Mouse (Mus musculus) G1E (cell line): ENCODE results near the gene Map3k20. TPM values are rescaled to one million over a fixed set of nuclear protein-coding genes. Genes with fewer than 3 reads are reported as not detected.

Experiments
- ATAC-seq: 2 replicates; pipeline ENCODE4 v1.8.0; 2016; ENCODE audit warnings: mild to moderate bottlenecking; ENCODE audit not compliant: insufficient number of reproducible peaks, poor library complexity, low FRiP score, severe bottlenecking; ENCODE audit errors: extremely low read depth
- DNase-seq: peaks from one replicate; pipeline ENCODE4 v3.0.0; 2012; ENCODE audit warnings: low spot score
- H3K27me3 ChIP-seq: 2 replicates; pipeline ENCODE4 v1.6.1; 2012; ENCODE audit warnings: mild to moderate bottlenecking, low read length, inconsistent platforms; ENCODE audit not compliant: insufficient read depth
- H3K36me3 ChIP-seq: replicated peaks from 2 replicates; pipeline ENCODE3; 2012; ENCODE audit warnings: mild to moderate bottlenecking, inconsistent platforms
- H3K4me1 ChIP-seq: 2 replicates; pipeline ENCODE4 v1.6.1; 2012; ENCODE audit warnings: low read depth, low read length, inconsistent platforms, mixed read lengths; ENCODE audit not compliant: insufficient read depth
- H3K4me3 ChIP-seq: 2 replicates; pipeline ENCODE4 v1.5.1; 2012; ENCODE audit warnings: low read depth, mild to moderate bottlenecking, inconsistent platforms, low read length, moderate library complexity, mixed read lengths
- H3K9me3 ChIP-seq: replicated peaks from 2 replicates; pipeline ENCODE4 v1.6.1; 2012; ENCODE audit warnings: inconsistent platforms
- CTCF ChIP-seq: IDR thresholded peaks from 2 replicates; pipeline ENCODE4 v1.5.1; 2012; ENCODE audit warnings: low read depth, low read length, inconsistent platforms, mixed read lengths
- GATA1 ChIP-seq: IDR thresholded peaks from 2 replicates; pipeline ENCODE4 v1.6.1; 2012; ENCODE audit warnings: borderline replicate concordance, low read length, inconsistent platforms, mixed read lengths
- GATA2 ChIP-seq: IDR thresholded peaks from 2 replicates; pipeline ENCODE4 v1.6.1; 2012; ENCODE audit warnings: low read depth, low read length, inconsistent platforms, borderline replicate concordance
- POLR2AphosphoS5 ChIP-seq: IDR thresholded peaks from 2 replicates; pipeline ENCODE4 v1.6.1; 2012; ENCODE audit warnings: low read depth, low read length, inconsistent platforms; ENCODE audit not compliant: insufficient replicate concordance
- TAL1 ChIP-seq: conservative IDR thresholded peaks from 2 replicates; pipeline ENCODE4 v1.6.1; 2012; ENCODE audit warnings: low read depth, low read length, inconsistent platforms, mixed read lengths
- polyA plus RNA-seq: library from polyadenylated mRNA; stranded (reverse); fragments of >175 nt; gene quantifications from 2 replicates; pipeline ENCODE4 v1.2.3, GENCODE M21; 2012
- total RNA-seq, 2 experiments: library from RNA; stranded (forward) in 1 of 2; stranded (reverse) in 1 of 2; fragments of 200-1000 nt in 1 of 2; fragments of >200 nt in 1 of 2; fragmentation: Nextera tagmentation in 1 of 2; gene quantifications; 2 replicates each; pipeline ENCODE4 v1.2.3; 2014 to 2017

Map3k20 gene
- total and polyA plus RNA-seq, 3 experiments = 2.3 to 60.5 (median 23.2) TPM

GRCm38 (mm10) chr2:72333210-72333609 is 47.8 kb downstream of the Map3k20 start:
- no peak for DNase-seq
- no peak overlapping the region for H3K4me3 ChIP-seq
- H3K4me1 ChIP-seq = no peaks in the 10 kb centered on the region
- no peak for ATAC-seq
- peaks cover 30% of the 10 kb centered on the region for H3K36me3 ChIP-seq
- no peaks in the 10 kb centered on the region for H3K9me3 ChIP-seq
- H3K27me3 ChIP-seq = no peaks in the 10 kb centered on the region
- no peak for TF ChIP-seq GATA2

- Histone ChIP-seq H3K36me3 (peaks cover 18% of the 10 kb centered on the region), H3K4me3 (no peak overlapping the region), H3K4me1 (no peaks in the 10 kb centered on the region), H3K9me3 (no peaks in the 10 kb centered on the region), H3K27me3 (no peaks in the 10 kb centered on the region)
- TF ChIP-seq POLR2AphosphoS5 (no peak), TAL1 (no peak), GATA1 (no peak)
- no peak for DNase-seq
- no peak for ATAC-seq
Observed at GRCm38 (mm10) chr2:72336840-72337239, 51.4 kb downstream of the Map3k20 start.

GRCm38 (mm10) chr2:72345281-72345680 is 59.8 kb downstream of the Map3k20 start:
- Histone ChIP-seq H3K4me3 (no peak overlapping the region), H3K9me3 (no peaks in the 10 kb centered on the region), H3K36me3 (peaks cover 4% of the 10 kb centered on the region), H3K27me3 (no peaks in the 10 kb centered on the region), H3K4me1 (no peaks in the 10 kb centered on the region)
- no peak for ATAC-seq
- no peak for DNase-seq
- TF ChIP-seq TAL1 = no peak

- Histone ChIP-seq H3K4me1 (no peaks in the 10 kb centered on the region), H3K9me3 (no peaks in the 10 kb centered on the region), H3K27me3 (no peaks in the 10 kb centered on the region), H3K36me3 (peaks cover 8% of the 10 kb centered on the region), H3K4me3 (no peak overlapping the region)
- TF ChIP-seq TAL1 (no peak), GATA1 (no peak)
- ATAC-seq (no peak), DNase-seq (no peak)
Observed at GRCm38 (mm10) chr2:72351329-72351728, 65.9 kb downstream of the Map3k20 start.

- peaks cover 13% of the 10 kb centered on the region for H3K36me3 ChIP-seq
- TF ChIP-seq GATA2 (no peak), POLR2AphosphoS5 (no peak), TAL1 (no peak), GATA1 (no peak), CTCF (no peak)
- H3K27me3 ChIP-seq = no peaks in the 10 kb centered on the region
- no peak overlapping the region for H3K4me3 ChIP-seq
- no peaks in the 10 kb centered on the region for H3K4me1 ChIP-seq
- H3K9me3 ChIP-seq = no peaks in the 10 kb centered on the region
- DNase-seq = no peak
- ATAC-seq = no peak
Observed at GRCm38 (mm10) chr2:72351776-72352175, 66.3 kb downstream of the Map3k20 start.

GRCm38 (mm10) chr2:72352756-72353155 is 67.3 kb downstream of the Map3k20 start:
- Histone ChIP-seq H3K4me1 (no peaks in the 10 kb centered on the region), H3K27me3 (no peaks in the 10 kb centered on the region), H3K9me3 (no peaks in the 10 kb centered on the region), H3K4me3 (no peak overlapping the region), H3K36me3 (peaks cover 20% of the 10 kb centered on the region)
- TF ChIP-seq CTCF (no peak), GATA2 (no peak), POLR2AphosphoS5 (no peak), GATA1 (no peak), TAL1 (no peak)
- DNase-seq (no peak), ATAC-seq (no peak)

- Histone ChIP-seq H3K36me3 (peaks cover 28% of the 10 kb centered on the region), H3K4me3 (no peak overlapping the region), H3K4me1 (no peaks in the 10 kb centered on the region), H3K9me3 (no peaks in the 10 kb centered on the region), H3K27me3 (no peaks in the 10 kb centered on the region)
- TF ChIP-seq POLR2AphosphoS5 (no peak), GATA2 (no peak), GATA1 (no peak)
- ATAC-seq (no peak), DNase-seq (no peak)
Observed at GRCm38 (mm10) chr2:72356471-72356870, 71.0 kb downstream of the Map3k20 start.
